Mouse (Mus musculus) ES-E14 (cell line): Measurements from ENCODE around the gene Podn.

Source experiments
- MAFK ChIP-seq: IDR thresholded peaks from 2 replicates; pipeline ENCODE4 v1.6.1; 2014; ENCODE audit warnings: mild to moderate bottlenecking, low read depth, low read length, inconsistent platforms; ENCODE audit not compliant: insufficient read depth
- ZNF384 ChIP-seq: IDR thresholded peaks from 2 replicates; pipeline ENCODE4 v1.6.1; 2012; ENCODE audit warnings: low read depth, low read length, inconsistent platforms

GRCm38 (mm10) chr4:107967966-107968682 is 128.1 kb downstream of the Podn start, which contains the start of gene Slc1a7:
- no peak for TF ChIP-seq MAFK
- no peak for TF ChIP-seq ZNF384
